Mouse (Mus musculus): Measurements from ENCODE around the gene Lancl1. TPM values are rescaled to one million over a fixed set of nuclear protein-coding genes. Genes with fewer than 3 reads are reported as not detected.

Gene Lancl1
- total and polyA plus RNA-seq, 3 experiments, result 29.3 to 50.3 TPM; not detected in 1

GRCm38 (mm10) chr1:67067561-67067960, 28.9 kb upstream of the Lancl1 start:
- Histone ChIP-seq H3K4me1 (ENCODE audit: control insufficient read depth in 1 of 2, insufficient read depth in 2 of 2, low read length in 2 of 2) (no peaks in the 10 kb centered on the region), H3K36me3 (ENCODE audit: control insufficient read depth in 1 of 2, insufficient read depth in 2 of 2, low read length in 2 of 2) (no peaks in the 10 kb centered on the region), H3K79me2 (ENCODE audit: control insufficient read depth, insufficient read depth, low read length, poor library complexity) (no peaks in the 10 kb centered on the region), H3K9ac (ENCODE audit: control insufficient read depth, low read depth, low read length, poor library complexity, severe bottlenecking) (no peak overlapping the region), H3K27me3 (ENCODE audit: control insufficient read depth in 1 of 2, insufficient read depth in 2 of 2, low read length in 2 of 2) (no peaks in the 10 kb centered on the region; a peak in 1 of 4 replicates), H3K27ac (ENCODE audit: control insufficient read depth, low read depth, low read length) (no peak overlapping the region), H3K4me3 (ENCODE audit: control insufficient read depth in 1 of 2, insufficient read depth in 1 of 2, low read depth in 2 of 2, low read length in 2 of 2) (no peak overlapping the region), H3K9me3 (replicated peaks; ENCODE audit: insufficient read depth, low read length) (no peaks in the 10 kb centered on the region)
- no peak for DNase-seq (ENCODE audit: low read depth, low spot score)
- TF ChIP-seq MYC (IDR thresholded peaks at IDR 0.05; ENCODE audit: low read depth, low read length) (no peak), ELF1 (IDR thresholded peaks at IDR 0.05; ENCODE audit: low read depth, low read length) (no peak), TBP (IDR thresholded peaks at IDR 0.05; ENCODE audit: low read depth, low read length) (no peak), USF2 (IDR thresholded peaks at IDR 0.05; ENCODE audit: borderline replicate concordance in 1 of 2, insufficient read depth in 1 of 2, low read depth in 1 of 2, low read length in 2 of 2) (no peak), POLR2AphosphoS5 (IDR thresholded peaks at IDR 0.05; ENCODE audit: borderline replicate concordance, low read depth, low read length) (no peak), EP300 (IDR thresholded peaks at IDR 0.05; ENCODE audit: low read depth in 1 of 2, low read length in 2 of 2) (no peak), TCF12 (IDR thresholded peaks at IDR 0.05; ENCODE audit: low read depth, low read length) (no peak), GABPA (IDR thresholded peaks at IDR 0.05; ENCODE audit: low read depth, low read length) (no peak), RCOR1 (IDR thresholded peaks at IDR 0.05; ENCODE audit: low read depth, low read length) (no peak), MAZ (IDR thresholded peaks at IDR 0.05; ENCODE audit: low read depth, low read length) (no peak), TAL1 (IDR thresholded peaks at IDR 0.05; ENCODE audit: low read length) (no peak)

- no peak for DNase-seq (ENCODE audit: low read depth, low spot score)
- H3K79me2 ChIP-seq (ENCODE audit: control insufficient read depth, insufficient read depth, low read length, poor library complexity), result no peaks in the 10 kb centered on the region
- H3K27ac ChIP-seq (ENCODE audit: control insufficient read depth, low read depth, low read length), result no peak overlapping the region
- H3K4me3 ChIP-seq (ENCODE audit: control insufficient read depth in 1 of 2, insufficient read depth in 1 of 2, low read depth in 2 of 2, low read length in 2 of 2), result no peak overlapping the region
- no peak for TF ChIP-seq ZKSCAN1 (IDR thresholded peaks at IDR 0.05; ENCODE audit: low read depth, low read length)
- no peak for TF ChIP-seq MAX (IDR thresholded peaks at IDR 0.05; ENCODE audit: low read length)
- TF ChIP-seq ZNF384 (IDR thresholded peaks at IDR 0.05; ENCODE audit: low read depth, low read length), result no peak
- no peak for TF ChIP-seq RAD21 (IDR thresholded peaks at IDR 0.05; ENCODE audit: low read depth, low read length)
- TF ChIP-seq JUND (IDR thresholded peaks at IDR 0.05; ENCODE audit: low read depth, low read length), result no peak
- no peak for TF ChIP-seq E2F4 (IDR thresholded peaks at IDR 0.05; ENCODE audit: borderline replicate concordance, low read depth, low read length)
- TF ChIP-seq EP300 (IDR thresholded peaks at IDR 0.05; ENCODE audit: low read depth in 1 of 2, low read length in 2 of 2), result no peak
- no peak for TF ChIP-seq USF1 (IDR thresholded peaks at IDR 0.05; ENCODE audit: low read depth, low read length)
- no peak for TF ChIP-seq KAT2A (conservative IDR thresholded peaks at IDR 0.05; ENCODE audit: low read depth, low read length)
- no peak overlapping the region for H3K9ac ChIP-seq (ENCODE audit: control insufficient read depth, low read depth, low read length, poor library complexity, severe bottlenecking)
- H3K9me3 ChIP-seq (replicated peaks; ENCODE audit: insufficient read depth, low read length), result no peaks in the 10 kb centered on the region
- no peaks in the 10 kb centered on the region for H3K36me3 ChIP-seq (ENCODE audit: control insufficient read depth in 1 of 2, insufficient read depth in 2 of 2, low read length in 2 of 2)
- H3K4me1 ChIP-seq (ENCODE audit: control insufficient read depth in 1 of 2, insufficient read depth in 2 of 2, low read length in 2 of 2), result no peaks in the 10 kb centered on the region
- no peaks in the 10 kb centered on the region; a peak in 1 of 4 replicates for H3K27me3 ChIP-seq (ENCODE audit: control insufficient read depth in 1 of 2, insufficient read depth in 2 of 2, low read length in 2 of 2)
Observed at GRCm38 (mm10) chr1:67065347-67066270, 26.9 kb upstream of the Lancl1 start.

Measured in MEL (cell line).